Mouse (Mus musculus): ENCODE results near the gene Col4a5. TPM values are rescaled to one million over a fixed set of nuclear protein-coding genes. Genes with fewer than 3 reads are reported as not detected.

Col4a5 gene
- polyA plus RNA-seq, 1 experiment from 2014 or later, result 31.2 TPM

- DNase-seq (ENCODE audit: low spot score), result no peak
- no peak overlapping the region for H3K27ac ChIP-seq
- WGBS, result 19% methylated on average over 52 of the region's 52 CpGs
- peak overlapping the region; percentile 58 for H3K4me3 ChIP-seq
- no peaks in the 10 kb centered on the region for H3K36me3 ChIP-seq
- H3K27me3 ChIP-seq (ENCODE audit: insufficient read depth, poor library complexity, severe bottlenecking), result peaks cover 77% of the 10 kb centered on the region
- H3K4me1 ChIP-seq, result no peaks in the 10 kb centered on the region
- H3K9me3 ChIP-seq, result no peaks in the 10 kb centered on the region
Measured at GRCm38 (mm10) chrX:141724391-141724891, 249.3 kb downstream of the Col4a5 start.

- no peak within 1 kb of the TSS for H3K27ac ChIP-seq
- DNase-seq (ENCODE audit: low spot score), result peak; percentile 70
- 16% methylated on average over 51 of the region's 51 CpGs for WGBS
- peaks cover 69% of the 10 kb centered on the region for H3K27me3 ChIP-seq (ENCODE audit: insufficient read depth, poor library complexity, severe bottlenecking)
- no peaks in the 10 kb centered on the region for H3K4me1 ChIP-seq
- peak within 1 kb of the TSS; percentile 58 for H3K4me3 ChIP-seq
- H3K9me3 ChIP-seq, result no peaks in the 10 kb centered on the region
- H3K36me3 ChIP-seq, result no peaks in the 10 kb centered on the region
Measured at GRCm38 (mm10) chrX:141724937-141725918, 250.0 kb downstream of the Col4a5 start, which contains the start of gene Irs4. Irs4 (minus strand) TSS chrX:141725263.

GRCm38 (mm10) chrX:141729570-141729969 is 254.4 kb downstream of the Col4a5 start:
- no peaks in the 10 kb centered on the region for H3K4me1 ChIP-seq
- DNase-seq (ENCODE audit: low spot score), result no peak
- peaks cover 25% of the 10 kb centered on the region for H3K27me3 ChIP-seq (ENCODE audit: insufficient read depth, poor library complexity, severe bottlenecking)
- 52% methylated on average over 5 of the region's 5 CpGs for WGBS
- no peaks in the 10 kb centered on the region for H3K9me3 ChIP-seq
- H3K27ac ChIP-seq, result no peak overlapping the region
- no peak overlapping the region for H3K4me3 ChIP-seq
- H3K36me3 ChIP-seq, result no peaks in the 10 kb centered on the region

Other genes starting within 250 kb of the Col4a5 start
- gene Col4a6, start 1.3 kb upstream of the Col4a5 start, polyA plus RNA-seq (2016; fragmentation: Nextera tagmentation; extraction: Ambion mirVana), result 7.0 and 9.0 TPM in 2 replicates
- 0.10 and 0.46 TPM in 2 replicates for gene Irs4, start 249.9 kb downstream of the Col4a5 start, polyA plus RNA-seq (2016; fragmentation: Nextera tagmentation; extraction: Ambion mirVana)

Measured in heart, embryonic 10.5 days (tissue).